Mouse (Mus musculus) cerebellum, adult 2 months (tissue): ENCODE measurements around the gene Bcl9l. TPM values are rescaled to one million over a fixed set of nuclear protein-coding genes. Genes with fewer than 3 reads are reported as not detected.

Experiments used
- DNase-seq, 2 experiments: peaks; one replicate each; pipeline ENCODE4 v3.0.0; 2021
- H3K27ac ChIP-seq: fragments of 200-500 bp; 2 replicates; pipeline ENCODE4 v1.5.1; 2012; ENCODE audit warnings: low read length, control low read depth, inconsistent platforms; ENCODE audit not compliant: insufficient read depth
- H3K27me3 ChIP-seq: fragments of 200-500 bp; 2 replicates; pipeline ENCODE4 v1.6.1; 2012; ENCODE audit warnings: inconsistent platforms, mild to moderate bottlenecking, low read length, moderate library complexity; ENCODE audit not compliant: control insufficient read depth, insufficient read depth
- H3K4me1 ChIP-seq: fragments of 200-500 bp; 2 replicates; pipeline ENCODE4 v1.6.1; 2011; ENCODE audit warnings: low read length; ENCODE audit not compliant: control insufficient read depth, insufficient read depth
- H3K4me3 ChIP-seq: fragments of 200-500 bp; replicated peaks from 2 replicates; pipeline ENCODE3; 2011; ENCODE audit warnings: mild to moderate bottlenecking, low read depth, low read length, control low read depth; ENCODE audit not compliant: insufficient read depth
- CTCF ChIP-seq: fragments of 200-500 bp; IDR thresholded peaks from 2 replicates; pipeline ENCODE4 v1.5.1; 2011; ENCODE audit warnings: low read depth, mild to moderate bottlenecking, control low read depth, low read length, moderate library complexity, borderline replicate concordance; ENCODE audit not compliant: insufficient read depth
- POLR2A ChIP-seq: fragments of 200-500 bp; IDR thresholded peaks from 2 replicates; pipeline ENCODE4 v1.6.1; 2011; ENCODE audit warnings: low read length, control low read depth, borderline replicate concordance; ENCODE audit not compliant: insufficient read depth
- WGBS: fragments of 180-500 bp; shearing (Covaris S2); methylation state at CpG from one replicate; pipeline ENCODE4 v1.1.7; 2018; 5-methylcytosine and 5-hydroxymethylcytosine counted together
- polyA plus RNA-seq: library from polyadenylated mRNA; depleted of rRNA; stranded (reverse); fragments of >200 nt; gene quantifications from 2 replicates; pipeline ENCODE4 v1.2.3, GENCODE M21; 2012

Gene Bcl9l
- polyA plus RNA-seq, 1 experiment: 22.3 TPM

DNA sequence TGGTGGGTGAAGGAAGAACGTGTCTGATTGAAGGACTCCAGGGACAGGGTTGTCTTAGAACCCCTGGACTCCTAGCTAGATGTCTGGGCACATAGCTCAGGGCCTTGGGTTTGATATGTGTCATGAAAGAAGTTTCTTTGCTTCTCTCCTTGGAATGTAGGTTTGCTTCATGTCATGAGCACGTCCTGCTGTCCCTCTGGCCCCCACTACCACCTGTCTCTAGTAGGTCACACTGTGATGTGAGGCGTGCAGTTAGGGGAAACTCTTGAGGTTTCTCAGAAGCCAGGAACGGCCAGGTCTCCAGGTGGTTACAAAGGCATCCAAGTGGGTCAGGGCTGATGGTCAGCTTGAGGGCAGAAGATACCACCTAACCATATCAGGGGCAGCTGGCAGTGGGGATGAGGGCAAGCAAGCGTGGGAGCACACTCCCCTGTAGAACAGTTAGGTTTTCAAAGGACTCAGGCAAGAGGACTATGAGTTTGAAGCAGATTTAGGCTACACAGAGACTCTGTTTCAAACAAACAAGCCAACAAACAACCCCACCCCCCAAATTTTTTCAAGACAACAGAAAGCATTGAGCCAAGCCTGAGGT is 41.7 kb downstream of the Bcl9l start:
- Histone ChIP-seq H3K4me1 (peaks cover 6% of the 10 kb centered on the region), H3K27me3 (no peaks in the 10 kb centered on the region; the same call in 1 of the 2 replicates), H3K27ac (no peak overlapping the region), H3K4me3 (no peak overlapping the region)
- DNase-seq: no peak
- WGBS: 32% methylated on average over 5 of the region's 5 CpGs
- TF ChIP-seq POLR2A (no peak), CTCF (no peak)

DNA sequence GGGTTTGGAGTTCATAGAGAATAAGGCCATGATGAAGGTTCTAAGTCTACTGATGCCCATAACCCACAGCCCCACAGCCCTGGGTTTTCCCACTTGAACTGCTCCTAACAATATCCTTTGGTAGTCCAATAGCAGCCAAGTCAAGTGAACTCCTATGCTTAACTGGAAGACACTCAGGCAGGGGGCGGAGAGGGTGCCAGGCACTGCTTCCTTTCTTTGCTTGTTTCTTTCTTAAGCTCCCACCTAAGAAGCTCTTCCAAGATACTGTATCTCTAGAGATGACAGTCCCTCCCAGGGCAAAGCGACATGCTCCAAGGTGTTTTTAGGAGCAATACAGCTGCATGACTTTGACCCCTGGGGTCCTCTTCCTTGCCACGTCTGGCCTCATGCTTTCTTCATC is 42.4 kb downstream of the Bcl9l start:
- 90% methylated on average over 3 of the region's 3 CpGs for WGBS
- no peak overlapping the region for H3K4me3 ChIP-seq
- no peak overlapping the region for H3K27ac ChIP-seq
- DNase-seq: no peak
- peaks cover 6% of the 10 kb centered on the region for H3K4me1 ChIP-seq
- H3K27me3 ChIP-seq: no peaks in the 10 kb centered on the region; the same call in 1 of the 2 replicates
- TF ChIP-seq CTCF: no peak
- no peak for TF ChIP-seq POLR2A

DNA sequence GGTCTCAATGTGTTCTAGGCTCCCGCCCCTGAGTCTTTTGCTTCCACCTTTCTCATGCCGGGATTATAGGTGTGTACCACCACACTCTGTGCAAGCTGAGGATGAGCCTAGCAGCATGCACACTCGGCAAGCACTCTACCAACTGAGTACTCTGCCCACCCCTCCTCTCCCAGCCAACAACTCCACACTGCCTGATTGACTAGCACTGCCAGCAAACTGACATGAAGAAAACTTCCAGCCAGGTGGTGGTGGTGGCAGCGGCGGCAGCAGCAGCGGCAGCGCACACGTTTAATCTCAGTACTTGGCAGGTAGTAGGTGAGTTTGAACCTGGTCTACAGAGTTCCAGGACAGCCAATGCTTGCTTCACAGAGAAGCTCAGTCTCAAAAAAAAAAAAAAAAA is 43.0 kb downstream of the Bcl9l start:
- WGBS: 60% methylated on average over 8 of the region's 8 CpGs

DNA sequence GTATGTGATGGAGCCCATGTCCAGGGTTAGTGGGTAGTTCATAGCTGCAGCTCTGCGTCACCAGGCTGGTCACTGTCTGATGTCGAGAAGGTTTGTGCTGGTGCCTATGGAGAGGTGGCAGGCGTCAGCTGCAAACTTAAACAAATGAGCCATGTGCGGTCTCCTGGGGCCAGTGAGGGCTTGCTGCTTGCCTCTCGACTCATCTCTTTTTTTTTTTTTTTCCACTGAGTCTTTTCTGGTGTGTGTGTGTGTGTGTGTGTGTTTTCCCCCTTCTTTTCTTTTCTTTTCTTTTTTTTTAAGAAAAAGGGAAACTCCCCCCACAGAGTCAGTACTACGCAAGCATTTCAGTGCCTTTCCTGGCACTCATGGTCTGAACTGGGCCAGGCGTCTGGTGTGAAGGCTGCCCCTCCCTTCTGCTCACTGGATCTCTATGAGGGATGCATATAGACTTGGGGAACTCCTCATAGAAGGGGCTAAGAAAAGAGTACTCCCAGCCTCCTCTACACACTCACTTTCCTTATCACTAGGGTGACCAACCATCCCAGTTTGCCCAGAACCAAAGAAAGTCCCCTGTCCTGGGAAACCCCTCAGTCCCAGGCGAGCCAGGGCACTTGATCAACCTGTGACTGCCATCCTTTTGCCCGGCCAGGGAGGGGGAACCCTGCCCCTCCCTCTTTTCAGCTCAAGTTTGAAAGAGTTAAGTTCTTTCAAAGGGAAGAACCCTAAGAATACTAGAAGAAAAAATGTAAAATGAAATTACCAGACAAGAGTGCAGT is 43.9 kb downstream of the Bcl9l start:
- peaks cover 6% of the 10 kb centered on the region for H3K4me1 ChIP-seq
- TF ChIP-seq POLR2A: no peak
- no peak for TF ChIP-seq CTCF
- H3K4me3 ChIP-seq: no peak overlapping the region
- no peak for DNase-seq
- H3K27me3 ChIP-seq: no peaks in the 10 kb centered on the region; the same call in 1 of the 2 replicates
- WGBS: 50% methylated on average over 9 of the region's 9 CpGs
- H3K27ac ChIP-seq: no peak overlapping the region

More for the DNA sequence above, 43.0 kb downstream of the Bcl9l start:
- Histone ChIP-seq H3K4me1 (peaks cover 6% of the 10 kb centered on the region), H3K27me3 (no peaks in the 10 kb centered on the region; the same call in 1 of the 2 replicates), H3K27ac (no peak overlapping the region), H3K4me3 (no peak overlapping the region)
- DNase-seq: no peak
- no peak for TF ChIP-seq POLR2A
- no peak for TF ChIP-seq CTCF

DNA sequence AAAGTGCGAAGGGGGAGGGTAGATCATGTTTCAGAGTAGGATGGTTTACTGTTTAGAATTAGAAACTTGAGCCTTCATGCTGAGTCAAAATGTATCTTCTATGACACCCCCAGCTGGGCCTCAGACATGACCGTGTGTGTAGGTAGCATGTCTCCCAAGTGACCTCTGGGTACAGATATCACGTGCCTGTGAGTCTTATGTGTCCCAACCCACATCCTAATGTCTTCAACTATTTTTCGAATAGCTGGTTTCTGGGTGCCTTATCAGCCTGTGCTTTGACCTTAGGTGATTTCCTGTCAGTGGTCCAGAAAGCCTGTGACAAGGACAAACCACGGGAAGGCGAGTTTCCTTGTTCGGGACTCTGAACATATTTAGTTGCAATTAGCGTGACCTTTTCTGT is 45.7 kb downstream of the Bcl9l start:
- Histone ChIP-seq H3K4me3 (no peak overlapping the region), H3K27ac (no peak overlapping the region), H3K27me3 (no peaks in the 10 kb centered on the region; the same call in 1 of the 2 replicates), H3K4me1 (peaks cover 6% of the 10 kb centered on the region)
- 84% methylated on average over 8 of the region's 8 CpGs for WGBS
- no peak for DNase-seq
- no peak for TF ChIP-seq CTCF
- TF ChIP-seq POLR2A: no peak

DNA sequence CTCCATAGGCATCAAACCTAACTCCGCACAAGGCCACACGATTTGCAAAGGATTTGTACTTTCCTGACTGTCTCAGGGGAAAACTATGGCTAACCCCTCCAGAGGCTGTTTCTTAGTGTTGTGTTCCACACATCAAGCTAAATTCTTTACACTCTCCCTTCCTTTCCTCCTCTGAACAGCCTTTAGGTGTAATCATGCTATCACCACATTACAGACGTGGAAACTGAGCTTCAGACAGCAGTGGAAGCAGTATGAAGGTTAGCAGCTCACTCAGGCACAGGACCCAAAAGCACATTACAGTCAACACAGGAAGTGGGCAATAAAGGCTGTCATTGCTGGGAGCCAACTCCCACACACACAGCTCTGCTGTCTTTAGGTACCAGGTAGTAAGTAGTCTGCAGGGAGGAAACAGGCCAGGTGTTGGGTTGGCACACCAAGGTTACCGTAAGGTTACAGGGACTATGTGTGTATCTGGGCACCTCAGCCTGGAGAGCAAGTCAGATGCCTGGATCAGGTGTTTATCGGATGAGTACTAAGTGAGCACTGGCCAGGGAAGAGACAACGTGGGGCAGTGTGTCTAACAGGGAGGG is 50.5 kb downstream of the Bcl9l start:
- no peaks in the 10 kb centered on the region for H3K4me1 ChIP-seq
- 92% methylated on average over 6 of the region's 6 CpGs for WGBS
- TF ChIP-seq CTCF (no peak), POLR2A (no peak)
- H3K27ac ChIP-seq: no peak overlapping the region
- H3K4me3 ChIP-seq: no peak overlapping the region
- DNase-seq: no peak
- H3K27me3 ChIP-seq: no peaks in the 10 kb centered on the region

DNA sequence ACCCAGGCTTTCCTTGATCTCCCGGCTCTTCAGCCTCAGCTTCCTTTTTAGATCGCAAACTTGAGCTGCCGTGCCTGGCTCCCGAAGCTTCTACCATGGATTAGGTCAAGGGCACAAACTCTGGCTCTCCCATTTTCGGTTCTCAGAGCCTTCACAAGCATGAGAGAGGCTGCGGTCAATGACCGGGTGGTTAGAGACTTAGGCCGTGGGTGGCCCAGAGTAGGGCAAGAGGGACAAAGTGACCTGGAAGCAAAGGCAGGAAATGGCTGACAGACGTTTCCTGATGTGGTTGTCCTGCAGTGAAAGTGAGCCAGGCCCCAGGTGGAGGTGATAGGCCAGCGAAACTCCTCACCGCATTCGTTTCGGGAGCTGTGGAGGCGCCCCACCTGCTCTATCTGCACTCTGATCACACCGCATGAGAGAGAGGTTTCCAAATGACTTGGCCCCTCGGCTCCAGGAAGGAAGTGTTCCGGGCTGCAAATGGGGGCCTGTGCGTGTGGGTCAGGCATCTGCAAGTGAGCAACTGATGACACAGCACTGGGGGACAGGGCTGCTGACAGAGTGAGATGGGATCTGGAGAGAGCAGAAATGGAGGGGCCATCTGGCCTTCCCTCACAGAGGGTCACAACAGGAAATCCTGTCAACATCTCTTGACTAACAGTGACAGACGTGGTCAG is 55.1 kb downstream of the Bcl9l start:
- 83% methylated on average over 19 of the region's 19 CpGs for WGBS
- TF ChIP-seq POLR2A (no peak), CTCF (no peak)
- Histone ChIP-seq H3K27me3 (no peaks in the 10 kb centered on the region), H3K4me3 (no peak overlapping the region), H3K4me1 (no peaks in the 10 kb centered on the region), H3K27ac (no peak overlapping the region)
- DNase-seq: no peak
